Mouse (Mus musculus) embryo, embryonic 10.5 days (tissue): ENCODE data around the gene Edar.
"Not testable (repeated sequence)": the region's sequence is repeated elsewhere in the genome, so short reads cannot be mapped to it uniquely, and the experiment has no call there.

Experiments used
- DNase-seq: peaks from one replicate; pipeline ENCODE4 v3.0.0-alpha.2; 2015; ENCODE audit warnings: low spot score

Gene Edar

DNA sequence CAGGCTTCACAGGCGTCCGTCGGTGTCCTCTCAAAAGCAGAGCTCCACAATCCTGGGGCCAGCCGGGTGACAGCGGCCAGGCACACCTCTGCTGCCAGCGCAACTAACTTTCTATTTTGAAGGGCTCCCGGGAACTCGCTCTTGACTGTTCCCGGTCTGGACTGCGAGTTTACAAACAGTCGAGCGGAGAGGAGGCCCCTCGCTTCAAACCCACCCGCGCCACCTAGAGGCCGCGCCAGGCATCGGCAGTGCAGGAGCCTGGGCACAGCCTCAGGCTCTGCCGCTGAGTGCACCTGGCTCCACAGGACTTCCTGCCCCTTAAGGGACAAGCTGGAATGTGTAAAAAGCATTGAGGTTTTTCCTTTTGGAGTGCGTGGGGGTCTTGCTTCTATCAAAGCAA, at the start of gene Edar:
Gene Edar (minus strand): TSS at position 122 of the 400 bp plus-strand sequence.
- DNase-seq: peak; percentile 87

DNA sequence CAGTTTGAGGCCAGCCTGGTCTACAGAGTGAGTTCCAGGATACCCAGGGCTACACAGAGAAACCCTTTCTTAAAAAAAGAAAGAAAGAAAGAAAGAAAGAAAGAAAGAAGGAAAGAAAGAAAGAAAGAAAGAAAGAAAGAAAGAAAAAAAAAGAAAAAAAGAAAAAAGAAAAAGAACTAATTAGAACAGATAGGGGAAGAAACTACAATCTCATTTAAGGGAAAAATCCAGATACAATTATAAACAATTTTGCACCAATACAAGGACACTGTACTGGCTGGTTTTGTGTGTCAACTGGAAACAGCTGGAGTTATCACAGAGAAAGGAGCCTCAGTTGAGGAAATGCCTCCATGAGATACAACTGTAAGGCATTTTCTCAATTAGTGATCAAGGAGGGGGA, 42.7 kb upstream of the Edar start, which contains the start of gene Gm17542:
Gene Gm17542 (minus strand): TSS at position 101 of the 400 bp plus-strand sequence.
- DNase-seq: not testable (repeated sequence)

DNA sequence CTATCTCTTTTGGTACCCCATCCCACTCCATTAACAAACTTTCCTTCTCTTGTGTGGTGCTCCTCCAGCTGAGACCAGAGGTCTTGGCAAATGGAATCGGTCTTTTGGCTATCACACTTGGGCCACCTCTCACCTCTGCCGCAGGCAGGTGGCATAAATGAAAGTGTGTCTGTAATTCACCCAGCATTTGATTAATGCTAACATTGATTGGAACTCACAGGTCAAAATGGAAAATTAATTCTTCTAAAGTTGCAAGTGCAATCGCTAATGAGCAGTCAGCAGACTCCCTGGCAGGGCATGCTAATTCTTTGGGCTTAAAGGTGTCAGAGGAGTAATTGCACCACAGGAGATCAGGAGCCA, 39.3 kb upstream of the Edar start:
- peak; percentile 4 for DNase-seq

DNA sequence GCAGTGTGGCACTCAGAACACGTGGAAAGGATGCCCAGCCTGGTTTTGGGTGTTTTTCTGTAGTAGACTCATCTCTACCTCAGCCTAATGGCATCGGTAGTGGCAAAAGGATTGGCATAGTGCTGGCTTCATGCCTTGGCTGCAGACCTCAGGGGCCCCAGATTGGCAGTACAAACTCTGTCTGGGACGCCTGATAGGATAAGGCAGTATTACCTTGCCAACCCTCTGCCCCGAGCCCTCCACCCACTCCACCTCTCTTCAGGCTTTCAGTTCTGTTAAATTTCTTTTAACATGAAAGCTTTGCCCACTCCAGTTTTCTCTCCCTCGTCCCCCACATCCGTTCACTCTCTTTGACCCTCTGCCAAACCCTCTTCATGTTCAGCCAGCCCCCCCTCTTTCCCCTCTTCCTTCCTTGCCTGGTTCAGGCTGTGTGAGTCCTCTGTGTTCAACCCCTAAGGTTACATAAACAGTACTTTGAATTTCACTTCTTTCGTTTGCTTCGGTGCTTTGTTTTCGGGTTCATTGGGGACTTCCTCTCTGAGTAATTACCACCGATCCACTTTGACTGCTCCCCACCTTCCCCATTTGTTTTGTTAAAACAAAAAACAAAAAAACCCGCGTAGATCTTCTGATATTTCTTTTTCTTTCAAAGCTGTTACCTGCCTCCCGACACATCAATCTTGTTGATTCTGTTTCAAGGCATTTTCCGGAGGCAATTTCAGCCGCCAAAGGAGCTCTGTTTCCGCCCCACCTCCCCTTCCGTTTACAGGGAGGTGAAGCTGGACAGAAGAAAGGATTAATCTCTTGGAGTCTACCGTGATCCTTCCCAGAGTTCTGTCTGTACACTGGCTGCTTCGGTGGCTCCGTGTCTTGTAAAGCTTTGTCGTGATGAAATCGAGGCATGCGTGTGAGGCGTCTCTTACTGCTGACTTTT, 38.7 kb upstream of the Edar start:
- DNase-seq: peak; percentile 42

DNA sequence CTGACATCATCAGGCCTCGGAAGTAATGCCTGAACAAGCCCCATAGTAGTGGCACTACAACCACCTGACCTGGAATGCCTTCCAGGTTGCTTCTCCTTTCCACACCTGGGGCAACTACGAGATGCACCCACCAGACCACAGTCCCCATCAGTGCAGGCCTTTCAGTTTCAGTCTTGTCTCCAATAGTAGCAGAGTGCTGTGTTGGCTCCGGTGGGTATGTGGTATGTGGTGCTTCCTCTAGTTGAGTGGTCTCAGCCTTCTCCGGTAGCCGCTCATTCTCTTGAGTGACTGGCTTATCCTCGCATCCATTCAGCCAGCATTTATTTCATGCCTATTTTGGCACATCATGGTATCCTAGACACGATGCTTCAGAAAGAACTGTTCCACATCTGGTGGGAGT, 37.8 kb upstream of the Edar start:
- DNase-seq: no peak

DNA sequence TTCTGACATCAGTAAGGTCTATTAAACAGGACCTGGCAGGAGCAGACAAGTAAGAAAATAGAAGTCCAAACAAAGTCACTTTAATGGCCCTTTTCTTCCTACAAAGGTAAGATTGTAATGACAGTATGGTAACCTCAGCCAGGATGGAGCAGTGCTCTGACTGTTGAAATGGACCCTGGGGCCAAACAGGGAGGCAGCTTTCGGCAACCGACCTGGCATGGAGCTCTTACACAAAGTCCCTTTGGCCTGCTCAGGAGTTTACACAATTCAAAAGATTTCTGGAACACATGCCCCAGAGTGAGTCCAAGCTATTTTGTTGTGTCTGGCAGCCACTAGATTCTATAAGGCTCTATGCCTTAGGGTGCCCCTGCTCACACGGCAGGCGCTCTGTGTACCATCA, 33.6 kb upstream of the Edar start:
- DNase-seq: no peak

DNA sequence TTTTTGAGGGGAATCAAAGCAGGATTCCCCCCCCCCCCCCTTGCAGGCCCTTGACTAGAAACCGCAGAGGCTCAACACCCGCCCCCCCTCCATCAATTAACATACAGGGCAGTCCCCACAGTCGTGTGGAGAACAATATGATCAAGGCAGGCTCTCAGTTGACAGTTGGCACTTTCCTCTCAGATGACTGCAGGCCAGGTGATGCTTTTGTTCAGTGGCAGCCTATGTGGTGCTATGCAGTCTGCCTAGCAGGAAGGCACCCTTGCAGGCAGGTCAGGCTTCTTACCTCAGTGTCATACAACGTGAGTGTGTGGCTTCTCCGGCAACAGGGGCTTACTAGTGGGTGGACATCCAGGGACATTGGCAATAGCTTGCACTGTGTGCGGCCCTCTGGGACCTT, 25.1 kb upstream of the Edar start:
- no peak for DNase-seq

DNA sequence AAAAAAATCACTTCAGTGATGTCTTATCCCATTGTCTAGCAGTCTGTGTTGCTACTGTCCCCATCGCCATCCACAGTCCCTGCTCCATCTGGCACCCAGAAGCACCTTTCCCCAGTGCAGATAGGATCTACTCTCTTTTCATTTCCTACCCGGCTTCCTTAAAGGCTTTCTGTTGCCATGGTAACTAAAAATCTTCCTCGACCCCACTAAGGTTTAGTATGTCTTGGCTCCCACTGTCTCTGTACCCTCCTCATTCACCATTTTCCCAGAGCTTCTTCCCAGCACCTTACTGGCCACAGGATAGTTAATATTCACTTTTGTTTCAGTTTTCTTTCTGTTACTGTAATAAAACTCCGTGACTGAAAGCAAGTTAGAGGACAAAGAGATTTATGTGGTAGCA, 24.7 kb upstream of the Edar start:
- no peak for DNase-seq

DNA sequence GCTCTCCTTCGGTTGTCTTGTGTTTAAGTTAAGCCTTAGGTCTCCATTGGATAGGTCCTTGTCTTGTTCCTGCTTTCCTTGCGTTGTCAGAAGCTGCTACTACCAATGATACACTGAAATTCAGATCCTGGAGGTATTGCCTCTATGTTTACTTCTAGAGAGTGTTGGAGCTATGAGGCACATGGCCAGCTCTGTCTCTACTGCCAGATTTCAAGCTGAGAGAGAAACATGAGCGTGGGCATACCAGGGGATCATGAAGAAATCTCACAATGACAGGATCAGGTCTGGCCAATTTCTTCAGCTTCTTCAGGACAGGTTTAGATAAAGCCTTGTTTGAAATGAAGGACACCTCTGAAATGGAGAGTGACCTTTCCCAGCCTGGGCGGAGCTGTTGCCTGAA, 23.5 kb upstream of the Edar start:
- no peak for DNase-seq

DNA sequence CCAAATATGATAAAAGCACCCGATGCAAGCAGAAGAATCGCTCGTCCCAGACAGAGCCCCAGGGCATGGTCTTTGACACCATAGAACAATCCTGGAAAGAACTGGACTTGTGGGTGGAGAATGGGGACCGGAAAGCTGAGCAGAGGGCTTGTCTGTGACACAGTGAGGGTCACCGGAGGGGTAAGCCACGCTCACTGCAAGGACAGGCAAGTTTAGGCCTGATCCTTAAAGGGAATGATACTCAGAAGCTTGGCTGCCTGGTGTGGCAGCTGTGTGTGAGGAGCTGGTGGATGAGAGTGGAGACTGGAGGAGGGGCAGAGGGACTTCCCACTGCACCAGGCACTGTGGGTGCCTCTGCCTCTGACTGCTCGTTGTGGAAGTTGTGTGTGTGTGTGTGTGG, 15.6 kb upstream of the Edar start:
- DNase-seq: no peak

DNA sequence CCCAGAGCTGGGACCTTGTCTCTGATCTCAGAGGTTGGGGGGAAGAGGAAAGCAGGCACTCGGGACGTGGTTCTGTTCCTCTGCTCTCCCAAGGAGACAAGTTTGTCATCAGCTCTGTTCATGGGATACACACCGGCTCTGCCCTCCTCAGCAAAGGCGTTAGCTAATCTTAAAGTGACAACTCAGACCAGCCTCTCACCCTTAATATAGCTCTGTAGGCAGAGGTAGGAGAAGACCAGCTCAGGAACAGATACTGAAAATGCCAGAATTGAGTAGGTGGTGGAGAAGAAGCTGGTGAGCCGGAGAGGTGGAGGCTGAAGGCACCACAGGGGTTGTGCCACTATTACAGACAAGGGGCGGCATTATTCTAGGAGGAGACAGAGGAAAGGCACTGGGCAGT, 3.8 kb upstream of the Edar start:
- DNase-seq: no peak

DNA sequence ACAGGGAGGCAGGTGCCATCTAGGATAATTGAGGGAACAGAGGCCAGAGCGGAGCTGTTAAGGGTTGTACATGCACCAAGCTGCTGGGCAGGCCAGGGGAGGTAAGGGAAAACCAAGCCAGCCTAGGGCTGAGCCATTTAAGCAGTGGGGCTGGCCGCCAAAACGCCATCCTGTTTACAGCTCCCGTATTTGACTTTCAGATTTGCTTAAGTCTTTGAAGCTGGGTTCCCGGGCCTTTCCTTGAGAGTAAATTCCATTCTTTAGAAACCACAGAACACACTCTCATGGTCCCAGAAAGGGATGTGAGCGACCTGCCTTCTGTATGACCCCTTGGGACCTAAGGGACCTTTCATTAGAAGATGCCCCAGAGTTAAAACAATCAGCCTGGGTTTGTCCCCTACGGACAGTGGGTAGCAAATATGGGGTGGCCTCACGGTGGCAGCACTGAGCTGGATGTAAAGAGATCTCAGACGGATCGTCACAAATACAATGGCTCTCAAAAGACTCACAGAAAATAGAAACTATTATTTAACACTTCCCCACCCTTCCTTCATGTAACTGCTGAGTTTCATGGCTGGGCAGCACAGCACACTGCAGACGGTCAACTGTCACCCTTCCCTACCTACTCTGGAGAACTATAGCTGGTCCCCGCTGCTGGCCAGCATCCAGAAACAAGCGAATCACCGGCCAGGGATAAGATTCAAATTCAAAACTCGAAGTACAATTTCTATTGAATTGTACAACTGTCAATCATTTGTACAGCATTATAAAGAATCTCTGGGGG, 2.0 kb downstream of the Edar start:
- DNase-seq: peak; percentile 86

DNA sequence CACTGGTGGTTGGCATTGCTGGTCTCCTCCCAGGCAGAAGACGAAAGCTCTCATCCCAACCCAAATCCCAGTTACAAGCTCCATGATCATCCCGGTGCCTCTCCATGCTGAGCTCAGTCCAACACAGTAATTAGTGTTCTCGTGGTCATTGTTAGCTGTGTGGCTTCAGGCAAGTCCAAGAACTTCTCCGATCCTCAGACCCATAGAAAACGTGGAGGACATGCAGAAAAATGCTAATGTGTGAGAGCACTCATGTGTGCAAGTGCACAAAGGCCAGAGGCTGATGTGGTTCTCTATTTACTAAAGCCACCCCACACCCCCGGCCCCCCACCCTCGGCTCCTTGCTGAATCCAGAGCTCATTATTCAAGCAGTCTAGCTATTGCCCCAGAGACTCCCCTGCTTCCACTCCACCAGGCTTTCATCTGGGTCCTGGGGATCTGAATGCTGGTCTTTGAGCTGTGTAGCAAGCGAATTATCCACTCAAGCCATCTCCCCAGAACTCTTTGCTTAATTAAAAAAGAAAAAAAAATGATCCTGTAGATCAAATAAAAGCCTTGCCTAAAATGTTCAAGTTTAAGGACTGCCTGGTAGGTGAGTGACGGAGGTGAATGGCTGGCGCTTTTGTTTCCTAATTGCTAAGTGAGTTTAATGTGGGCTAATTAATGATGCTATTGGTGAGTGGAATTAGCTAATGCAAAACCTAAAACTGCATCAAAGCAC, 2.7 kb downstream of the Edar start:
- peak; percentile 38 for DNase-seq

DNA sequence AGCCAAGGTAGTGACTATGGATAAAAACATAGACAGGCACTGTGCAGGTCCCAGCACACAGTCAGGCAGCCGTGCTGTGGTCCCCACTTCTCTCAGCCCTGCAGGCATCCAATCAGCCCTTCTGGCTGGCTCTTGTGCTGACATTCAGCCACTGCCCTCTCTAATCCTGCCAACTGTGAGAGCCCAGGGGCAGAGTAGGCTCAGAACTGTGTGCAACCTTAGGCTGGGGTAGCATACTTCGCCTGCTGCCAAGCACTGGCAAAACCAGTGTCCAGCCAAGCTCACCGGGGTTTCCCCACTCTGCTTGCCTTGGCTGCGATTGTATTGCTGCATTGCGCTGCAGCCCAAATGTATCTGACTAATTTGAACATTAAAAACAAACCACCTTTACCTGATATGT, 11.6 kb downstream of the Edar start:
- DNase-seq: no peak

DNA sequence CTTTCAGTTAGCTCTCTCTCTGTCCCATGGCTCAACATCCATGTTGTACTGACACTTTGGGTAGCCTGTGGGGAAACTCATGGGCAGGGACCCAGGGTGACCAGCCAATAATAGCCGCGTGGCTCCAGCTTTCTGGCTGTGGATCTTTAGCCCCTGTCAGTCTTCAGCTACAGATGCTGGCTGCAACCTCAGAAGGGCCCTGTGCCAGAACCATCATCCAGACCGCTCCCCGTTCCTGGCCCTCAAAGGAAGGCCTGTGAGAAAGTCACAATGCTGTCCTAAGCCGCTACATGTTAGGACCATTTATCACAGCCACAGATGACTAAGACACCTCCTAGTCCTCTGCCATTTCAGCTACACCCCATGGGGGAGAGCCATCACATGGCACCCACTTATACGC, 12.0 kb downstream of the Edar start:
- no peak for DNase-seq

DNA sequence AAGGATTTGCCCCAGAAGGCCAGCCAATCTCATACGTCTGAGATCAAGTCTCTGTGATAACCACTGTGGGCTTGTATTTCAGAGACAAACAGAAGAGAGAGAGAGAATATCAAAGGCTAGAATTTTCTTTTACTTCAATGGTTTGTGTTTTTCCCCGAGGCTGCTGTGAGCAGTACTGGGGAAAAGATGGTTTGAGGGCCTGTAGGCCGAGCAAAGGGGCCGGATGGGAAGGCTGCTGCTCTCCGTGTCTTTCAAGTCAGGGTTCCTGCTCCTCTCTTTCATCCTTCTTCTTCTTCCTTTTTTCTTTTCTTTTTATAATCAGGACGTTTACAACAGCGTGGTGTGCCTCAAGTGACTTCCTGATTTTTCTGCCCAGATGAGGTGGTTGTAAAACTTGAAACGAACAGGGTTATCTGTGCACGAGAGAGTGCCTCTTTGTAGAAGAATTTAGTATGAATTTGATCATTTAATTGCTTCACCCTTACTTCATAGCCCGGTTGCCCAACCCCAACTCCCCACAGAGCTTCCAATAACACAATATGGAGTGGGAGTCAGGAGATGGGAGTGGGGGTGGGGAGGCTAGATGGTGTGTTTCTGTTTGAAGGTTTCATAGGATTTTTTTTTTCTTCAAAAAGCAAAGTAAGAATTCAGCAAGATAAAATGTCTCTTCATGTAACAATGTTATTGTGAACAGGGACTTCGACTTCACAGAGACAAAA, 16.0 kb downstream of the Edar start:
- no peak for DNase-seq

DNA sequence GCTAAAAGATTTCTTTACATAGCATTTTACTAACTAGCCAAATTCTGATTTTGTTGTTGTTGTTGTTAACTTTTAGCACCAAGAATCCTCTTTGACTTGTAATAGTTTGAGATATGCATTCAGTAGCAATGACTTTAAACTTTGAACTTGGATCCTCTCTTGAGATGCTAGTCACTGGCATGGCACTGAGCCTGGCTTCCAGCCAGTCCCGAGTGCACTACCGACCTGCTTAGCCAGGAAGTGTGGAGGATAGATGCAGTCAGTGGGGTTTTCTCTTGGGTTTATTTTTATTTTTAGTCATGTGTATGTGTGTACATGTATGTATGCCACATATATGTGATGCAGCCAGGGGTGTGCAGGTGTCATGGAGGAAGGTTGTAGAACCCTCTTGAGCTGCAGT, 17.7 kb downstream of the Edar start:
- DNase-seq: no peak

DNA sequence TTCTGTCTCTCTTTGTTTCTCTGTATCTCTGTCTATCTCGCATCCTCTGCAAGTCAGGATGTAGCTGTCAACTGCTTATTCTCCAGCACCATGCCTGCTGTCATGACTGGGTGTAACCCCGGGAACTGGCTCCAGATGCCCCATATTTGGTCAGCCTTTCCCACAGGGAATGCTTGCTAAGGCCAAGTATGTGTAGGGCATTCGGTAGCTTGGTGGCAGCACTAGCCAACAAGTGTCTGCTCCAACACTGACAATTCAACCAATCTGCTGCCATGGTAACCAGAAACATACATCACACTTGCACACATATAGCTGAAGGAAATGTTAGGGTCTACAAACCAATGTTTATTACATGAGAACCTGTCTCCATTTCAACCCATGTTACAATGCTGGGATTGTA, 21.8 kb downstream of the Edar start:
- DNase-seq: no peak

DNA sequence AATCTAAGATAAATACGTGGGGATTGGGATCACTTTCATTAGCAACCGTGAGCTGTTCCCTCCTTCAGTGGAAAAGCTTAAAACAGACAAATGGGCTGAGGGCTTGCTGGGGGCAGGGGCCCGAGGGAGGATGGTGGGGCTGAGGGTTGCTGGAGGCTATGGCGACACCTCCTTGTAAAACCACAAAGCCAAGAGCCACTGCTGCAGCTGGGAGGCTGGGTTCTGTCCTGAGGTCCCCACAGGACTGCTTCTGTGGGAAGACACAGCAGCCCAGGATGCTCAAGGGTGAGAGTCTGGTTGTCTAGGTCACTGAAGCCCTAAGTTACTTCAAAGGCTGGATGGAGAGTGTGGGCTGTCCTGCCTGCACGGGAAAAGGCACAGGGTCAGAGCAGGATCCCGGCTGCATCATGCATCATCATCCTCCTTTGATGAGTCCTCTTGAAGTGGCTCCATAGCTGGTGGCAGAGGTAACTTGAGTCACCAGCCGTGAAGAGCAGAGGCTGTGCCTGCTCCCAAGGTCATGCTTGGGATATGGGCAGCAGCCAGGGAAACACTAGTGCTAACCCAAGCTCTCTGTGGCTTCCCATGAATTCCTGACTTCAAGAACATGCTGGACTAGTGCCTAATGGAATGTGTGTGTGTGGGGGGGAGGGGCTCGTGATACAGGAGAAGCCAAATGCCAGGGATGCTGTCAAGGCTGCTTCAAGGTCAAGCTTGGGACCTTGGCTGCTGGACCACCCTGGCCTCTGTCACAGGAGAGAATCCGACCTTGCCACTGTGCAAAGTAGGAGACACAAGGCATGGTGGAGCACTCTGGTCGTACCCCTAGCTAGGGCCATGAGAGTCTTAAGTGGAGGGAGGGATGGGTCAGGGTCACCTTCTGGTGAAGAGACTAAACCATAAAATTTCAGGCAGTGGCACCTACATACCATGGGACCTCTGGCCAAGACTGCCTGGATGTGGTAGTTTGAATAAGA, 22.7 kb downstream of the Edar start:
- peak; percentile 59 for DNase-seq

DNA sequence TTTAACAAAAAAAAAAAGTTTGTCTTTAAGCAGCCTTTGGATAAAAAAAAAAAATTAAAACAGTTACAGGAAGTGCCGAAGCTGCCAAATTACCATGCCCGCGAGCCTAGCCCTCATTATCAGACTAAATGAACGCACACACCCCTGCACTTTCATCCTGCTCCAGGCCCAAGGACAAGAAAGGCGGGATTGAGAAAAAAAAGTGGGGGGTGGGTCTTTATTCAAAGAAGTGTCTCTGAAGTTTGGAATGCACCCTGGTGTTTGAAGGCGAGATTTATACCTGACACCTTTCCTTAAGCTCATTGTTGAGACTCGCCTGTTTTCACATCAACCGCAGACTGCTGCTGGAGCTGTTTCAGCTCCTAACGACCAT, 23.4 kb downstream of the Edar start:
- DNase-seq: no peak
